ENCODE assay signal across 12 mouse cellular contexts in the genomic region with DNA sequence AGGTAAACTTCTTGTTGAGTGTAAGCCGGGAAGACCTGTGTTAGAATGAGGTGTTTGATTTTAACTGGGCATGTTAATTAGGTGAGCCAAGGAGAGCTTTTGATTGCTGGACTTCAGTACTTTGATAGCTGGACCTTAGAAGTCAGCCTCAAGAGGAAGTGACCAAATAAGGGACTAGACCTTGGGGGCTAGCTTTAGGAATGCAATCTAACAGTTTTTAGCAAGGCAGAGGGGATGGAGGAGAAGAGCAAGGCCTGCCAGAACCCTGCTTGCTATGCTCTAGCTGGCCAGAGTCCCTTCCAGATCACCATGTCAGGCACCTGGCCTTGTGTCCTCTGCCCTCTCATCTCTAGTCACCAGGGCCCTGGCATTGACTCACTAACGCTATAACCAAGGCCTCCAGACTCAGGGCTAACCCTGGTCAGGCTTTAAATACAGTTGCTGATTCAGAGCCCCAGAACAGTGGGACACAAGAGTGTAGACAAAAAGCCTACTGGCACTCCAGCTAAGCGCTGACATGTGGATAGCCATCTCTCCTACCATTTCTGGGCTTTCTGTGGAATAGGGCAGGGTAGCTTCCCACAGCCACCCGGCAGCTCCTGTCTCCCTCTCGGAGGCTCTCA. TPM values are rescaled to one million over a fixed set of nuclear protein-coding genes. Genes with fewer than 3 reads are reported as not detected.
DNase-seq lines count a peak whose midpoint lies in the region; ATAC-seq and TF ChIP-seq lines count a peak whose summit lies in the region.
"Had no signal": no experiment of that assay in that cellular context is flagged by ENCODE, and none has a peak within 500 bp of the region (broad histone marks: within the 10 kb centered on the region; RNA-seq: fewer than 3 reads in every experiment).

No protein-coding gene starts in this region.

- no peak overlapping the region for H3K4me2 ChIP-seq in forebrain, embryonic 15.5 days (replicated peaks)
- H3K4me2 ChIP-seq in forebrain, embryonic 12.5 days = no peak overlapping the region
- H3K4me2 ChIP-seq in embryonic facial prominence, embryonic 14.5 days (ENCODE audit: low read depth, low read length) = no peak overlapping the region
- no peak overlapping the region for H3K4me2 ChIP-seq in midbrain, embryonic 15.5 days
- H3K4me2 ChIP-seq: liver, embryonic 15.5 days had no signal

- ATAC-seq in forebrain, embryonic 15.5 days (replicated peaks) = no peak
- no peak for ATAC-seq in forebrain, embryonic 12.5 days (ENCODE audit: low FRiP score)
- no peak for ATAC-seq in embryonic facial prominence, embryonic 14.5 days (ENCODE audit: low read depth)
- no peak for ATAC-seq in midbrain, embryonic 15.5 days (replicated peaks)

- 0 out of 2 replicates have a peak, but pooled peaks cover 7% of the 10 kb centered on the region for H3K4me1 ChIP-seq in forebrain, embryonic 15.5 days
- 0 out of 2 replicates have a peak, but pooled peaks cover under 1% of the 10 kb centered on the region for H3K4me1 ChIP-seq in forebrain, embryonic 12.5 days
- H3K4me1 ChIP-seq in embryonic facial prominence, embryonic 14.5 days (ENCODE audit: control insufficient read depth, insufficient read depth, low read length) = peaks cover 9% of the 10 kb centered on the region
- no peaks in the 10 kb centered on the region for H3K4me1 ChIP-seq in midbrain, embryonic 15.5 days
- H3K4me1 ChIP-seq: liver, embryonic 15.5 days had no signal

- peak overlapping the region; percentile 86 for H3K27ac ChIP-seq in forebrain, embryonic 15.5 days (replicated peaks)
- no peak overlapping the region for H3K27ac ChIP-seq in forebrain, embryonic 12.5 days
- H3K27ac ChIP-seq in layer of hippocampus, adult 2 months = peak overlapping the region; percentile 89
- peak overlapping the region; percentile 74 for H3K27ac ChIP-seq in embryonic facial prominence, embryonic 14.5 days (replicated peaks; ENCODE audit: low read depth, low read length)
- H3K27ac ChIP-seq in midbrain, embryonic 15.5 days = peak overlapping the region; percentile 43; the same call in 1 of the 2 replicates
- H3K27ac ChIP-seq: liver, embryonic 15.5 days had no signal

- TF ChIP-seq CTCF in layer of hippocampus, adult 2 months (conservative IDR thresholded peaks at IDR 0.05) = no peak

- 76% methylated on average over 5 of the region's 5 CpGs for WGBS in forebrain, embryonic 15.5 days
- WGBS in forebrain, embryonic 12.5 days = 82% methylated on average over 5 of the region's 5 CpGs
- WGBS in embryonic facial prominence, embryonic 14.5 days = 79% methylated on average over 5 of the region's 5 CpGs
- 85% methylated on average over 5 of the region's 5 CpGs for WGBS in midbrain, embryonic 15.5 days

- H3K36me3 ChIP-seq in forebrain, embryonic 15.5 days = no peaks in the 10 kb centered on the region
- no peaks in the 10 kb centered on the region for H3K36me3 ChIP-seq in forebrain, embryonic 12.5 days (replicated peaks)
- no peaks in the 10 kb centered on the region for H3K36me3 ChIP-seq in embryonic facial prominence, embryonic 14.5 days (ENCODE audit: control insufficient read depth, insufficient read depth, low read length)
- H3K36me3 ChIP-seq in midbrain, embryonic 15.5 days (replicated peaks) = no peaks in the 10 kb centered on the region
- H3K36me3 ChIP-seq: liver, embryonic 15.5 days had no signal

- H3K27me3 ChIP-seq in forebrain, embryonic 15.5 days = no peaks in the 10 kb centered on the region
- no peaks in the 10 kb centered on the region for H3K27me3 ChIP-seq in forebrain, embryonic 12.5 days
- H3K27me3 ChIP-seq in embryonic facial prominence, embryonic 14.5 days (replicated peaks; ENCODE audit: control insufficient read depth, insufficient read depth, low read length) = no peaks in the 10 kb centered on the region
- no peaks in the 10 kb centered on the region for H3K27me3 ChIP-seq in midbrain, embryonic 15.5 days (replicated peaks)
- H3K27me3 ChIP-seq: liver, embryonic 15.5 days had no signal

- no peak overlapping the region for H3K9ac ChIP-seq in forebrain, embryonic 15.5 days (replicated peaks)
- H3K9ac ChIP-seq in forebrain, embryonic 12.5 days = no peak overlapping the region
- no peak overlapping the region for H3K9ac ChIP-seq in embryonic facial prominence, embryonic 14.5 days (ENCODE audit: low read depth, low read length)
- no peak overlapping the region for H3K9ac ChIP-seq in midbrain, embryonic 15.5 days
- H3K9ac ChIP-seq: liver, embryonic 15.5 days had no signal

- DNase-seq in layer of hippocampus, adult 2 months (ENCODE audit: low spot score in 2 of 2) = no peak
- no peak for DNase-seq in layer of hippocampus, adult 9-10 months (ENCODE audit: low spot score)
- no peak for DNase-seq in embryonic facial prominence, embryonic 14.5 days (ENCODE audit: low spot score)
- DNase-seq in embryo, embryonic 10 days (ENCODE audit: low spot score) = no peak
- DNase-seq in thymus, postnatal 14 days = no peak
- DNase-seq: B cell, adult 2 months had no signal

- H3K9me3 ChIP-seq in forebrain, embryonic 15.5 days = no peaks in the 10 kb centered on the region
- no peaks in the 10 kb centered on the region for H3K9me3 ChIP-seq in forebrain, embryonic 12.5 days
- H3K9me3 ChIP-seq in embryonic facial prominence, embryonic 14.5 days (ENCODE audit: control insufficient read depth, low read length) = no peaks in the 10 kb centered on the region
- H3K9me3 ChIP-seq in midbrain, embryonic 15.5 days = no peaks in the 10 kb centered on the region
- H3K9me3 ChIP-seq: liver, embryonic 15.5 days had no signal

- H3K4me3 ChIP-seq in forebrain, embryonic 15.5 days = no peak overlapping the region
- no peak overlapping the region for H3K4me3 ChIP-seq in forebrain, embryonic 12.5 days (replicated peaks)
- no peak overlapping the region for H3K4me3 ChIP-seq in layer of hippocampus, adult 2 months
- H3K4me3 ChIP-seq in embryonic facial prominence, embryonic 14.5 days (ENCODE audit: low read depth, low read length) = no peak overlapping the region
- H3K4me3 ChIP-seq in midbrain, embryonic 15.5 days = no peak overlapping the region
- H3K4me3 ChIP-seq: liver, embryonic 15.5 days had no signal

RNA-seq across cellular contexts. Expression of gene Hs1bp3, which starts 45.2 kb away (rescaled TPM):
- 11.0 and 11.6 TPM in 2 replicates for polyA plus RNA-seq in forebrain, embryonic 15.5 days (2015; fragmentation: Nextera tagmentation; extraction: Ambion mirVana)
- polyA plus RNA-seq in forebrain, embryonic 12.5 days (2016; fragmentation: Nextera tagmentation; extraction: Ambion mirVana) = 11.5 and 11.7 TPM in 2 replicates
- 10 to 100 TPM; 12.2 to 15.1 TPM for total RNA-seq in layer of hippocampus, adult 2 months (2021)
- polyA plus RNA-seq in embryonic facial prominence, embryonic 14.5 days (2014; fragmentation: Nextera tagmentation; extraction: Ambion mirVana) = 10.4 and 12.4 TPM in 2 replicates
- 8.9 and 10.8 TPM in 2 replicates for polyA plus RNA-seq in midbrain, embryonic 15.5 days (2015; fragmentation: Nextera tagmentation; extraction: Ambion mirVana)

RNA-seq across cellular contexts. Expression of gene Gdf7, which starts 56.7 kb away (rescaled TPM):
- polyA plus RNA-seq in forebrain, embryonic 15.5 days (2015; fragmentation: Nextera tagmentation; extraction: Ambion mirVana) = 0.13 and 0.19 TPM in 2 replicates
- polyA plus RNA-seq in forebrain, embryonic 12.5 days (2016; fragmentation: Nextera tagmentation; extraction: Ambion mirVana) = 0.27 and 0.34 TPM in 2 replicates
- total RNA-seq in layer of hippocampus, adult 2 months (2021) = not detected
- 0.24 and 0.54 TPM in 2 replicates for polyA plus RNA-seq in embryonic facial prominence, embryonic 14.5 days (2014; fragmentation: Nextera tagmentation; extraction: Ambion mirVana)
- 0.19 and 0.23 TPM in 2 replicates for polyA plus RNA-seq in midbrain, embryonic 15.5 days (2015; fragmentation: Nextera tagmentation; extraction: Ambion mirVana)
- total RNA-seq: layer of hippocampus, postnatal 10 days had no signal
- polyA plus RNA-seq: liver, embryonic 15.5 days; spleen, adult 2 months had no signal
